Mouse (Mus musculus) layer of hippocampus, adult 8-10 months (tissue): ENCODE data around the gene Clcnkb. TPM values are rescaled to one million over a fixed set of nuclear protein-coding genes. Genes with fewer than 3 reads are reported as not detected.

ENCODE experiments used
- DNase-seq, 2 experiments: peaks; one replicate each; pipeline ENCODE4 v3.0.0; 2022; ENCODE audit warnings: low spot score in 2 of 2
- total RNA-seq, 4 experiments: library from RNA; stranded (reverse); gene quantifications; 2 replicates each; pipeline ENCODE4 v1.2.4; 2022

Gene Clcnkb
- total RNA-seq, 4 experiments from 2014 or later, result not detected

DNA sequence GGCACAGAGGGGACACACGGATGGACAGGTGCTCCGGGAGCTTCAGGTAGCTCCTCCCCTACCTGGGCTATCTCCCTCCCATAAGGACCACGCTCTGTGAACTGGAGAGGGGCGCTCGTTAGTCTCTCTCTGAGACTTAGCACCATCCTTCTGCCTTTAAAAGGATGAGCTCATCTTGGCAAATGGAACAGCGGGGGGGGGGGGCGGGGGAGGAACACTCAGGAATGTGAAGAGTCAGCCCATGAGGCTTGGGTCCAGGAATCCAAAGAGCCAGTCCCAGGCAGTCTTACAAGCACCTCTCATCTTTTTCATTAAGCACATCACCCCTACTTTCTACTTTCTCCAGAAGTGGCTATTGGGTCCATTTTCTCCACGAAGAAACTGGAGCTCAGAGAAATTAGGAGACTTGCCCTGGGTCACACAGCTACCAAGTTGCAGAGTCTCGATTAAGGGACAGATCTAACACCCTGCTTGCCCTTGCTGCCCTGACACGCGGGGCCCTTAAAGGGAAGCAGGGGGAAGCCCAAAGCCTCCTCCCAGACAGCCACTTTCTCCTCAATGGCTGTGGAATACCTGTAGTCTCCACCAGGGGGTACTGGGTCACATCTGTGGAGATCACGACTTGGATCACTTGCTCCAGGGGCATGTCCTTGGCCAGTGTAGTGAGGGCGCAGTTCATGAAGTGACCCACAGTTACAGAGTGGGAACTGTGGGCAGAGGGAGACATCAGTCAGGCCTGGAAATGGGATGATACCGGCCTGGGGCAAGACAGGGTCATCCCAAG is 9.1 kb downstream of the Clcnkb start:
- DNase-seq, result no peak

DNA sequence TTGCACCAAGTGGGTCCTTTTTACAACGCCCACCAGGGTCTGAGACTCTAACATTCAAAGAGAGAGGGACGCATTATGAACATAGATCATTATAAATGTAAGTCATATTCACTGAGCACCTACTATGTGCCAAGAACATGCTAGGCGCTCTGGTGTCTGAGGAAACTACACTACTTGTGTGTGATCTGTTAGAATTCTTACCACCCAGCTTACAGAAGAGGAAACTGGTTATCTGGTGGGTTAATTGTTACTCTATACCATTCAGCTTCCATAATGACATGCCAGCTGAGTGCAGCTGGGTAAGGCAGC is 10.5 kb downstream of the Clcnkb start:
- no peak for DNase-seq

DNA sequence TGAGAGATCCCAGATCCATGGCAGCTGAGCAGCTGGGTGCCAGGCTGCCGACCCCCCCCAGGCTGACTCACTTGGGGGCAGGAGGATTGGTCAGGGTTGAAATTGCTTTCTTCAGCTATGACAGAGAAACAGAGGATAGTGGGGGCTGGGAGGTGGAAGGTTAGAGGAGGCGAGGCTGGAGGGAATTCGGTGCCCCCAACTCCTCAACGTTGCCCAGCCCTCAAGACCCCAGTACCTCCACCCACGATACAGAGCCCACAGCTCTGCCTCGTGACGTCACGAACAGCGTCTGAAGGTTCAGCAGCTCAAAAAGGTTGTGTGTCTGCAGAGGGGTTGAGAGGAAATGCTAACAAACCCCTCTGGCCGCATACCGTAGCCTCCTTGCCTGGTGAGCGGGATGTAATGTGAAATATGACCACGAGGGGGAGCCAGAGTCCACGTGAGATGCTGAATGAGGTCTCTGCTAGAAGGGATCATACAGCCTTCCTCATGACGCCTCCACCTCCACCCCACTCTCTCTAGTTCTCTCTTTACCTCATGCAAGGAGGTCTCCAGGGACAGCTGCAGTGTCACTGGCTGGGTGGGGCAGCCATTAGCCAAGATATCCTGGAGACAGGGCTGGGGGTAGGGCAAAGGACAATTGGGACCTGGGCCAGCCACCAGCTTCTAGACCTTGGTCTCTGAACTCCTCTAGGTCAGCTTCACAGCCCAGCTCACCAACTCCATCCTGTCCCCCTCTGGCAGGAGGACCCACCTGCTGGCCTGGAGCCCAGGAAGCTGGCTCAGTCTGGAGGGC is 11.1 kb downstream of the Clcnkb start:
- peak; percentile 82 to 92 for DNase-seq

DNA sequence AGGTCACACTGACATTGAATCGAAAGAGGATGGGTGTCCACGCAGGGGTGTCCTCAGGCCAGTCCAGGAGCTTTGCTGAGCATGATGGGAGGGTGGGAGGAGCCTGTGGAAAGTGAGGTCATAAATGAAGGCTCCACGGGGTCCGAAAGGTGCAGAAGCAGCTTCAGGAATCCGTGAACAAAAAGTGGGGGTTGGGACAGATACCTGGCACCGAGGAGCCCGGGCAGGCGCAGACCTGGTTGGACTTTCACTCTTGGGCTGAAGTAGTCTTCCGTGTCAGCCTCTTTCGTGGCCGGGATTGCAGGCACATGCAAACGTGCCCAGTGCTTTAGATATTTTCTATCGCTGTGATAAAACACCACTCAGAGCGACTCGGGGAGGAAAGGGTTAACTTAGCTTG is 15.6 kb downstream of the Clcnkb start:
- no peak for DNase-seq

DNA sequence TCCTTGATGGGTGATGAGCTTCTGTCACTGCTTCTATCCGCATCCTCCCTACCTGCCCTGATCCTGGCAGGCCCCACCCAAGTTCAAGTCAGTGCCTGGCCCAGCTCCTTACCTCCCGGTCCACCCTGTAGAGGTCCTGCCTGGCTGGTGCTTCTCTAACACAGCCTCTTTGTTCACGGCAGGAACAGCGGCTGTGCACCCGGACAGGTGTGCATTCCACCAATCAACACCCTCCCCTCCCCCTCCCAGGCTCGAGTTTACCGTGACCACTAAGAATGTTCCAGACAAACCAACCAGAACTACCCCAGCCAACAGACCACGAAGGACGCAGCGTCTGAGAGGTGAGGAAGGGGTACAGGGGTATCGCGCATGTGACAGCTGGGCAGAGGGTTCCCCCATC is 17.3 kb downstream of the Clcnkb start, which contains the start of gene Clcnka:
TSS of gene Clcnka (minus strand) at position 180 of the 400 bp plus-strand sequence.
- no peak for DNase-seq

DNA sequence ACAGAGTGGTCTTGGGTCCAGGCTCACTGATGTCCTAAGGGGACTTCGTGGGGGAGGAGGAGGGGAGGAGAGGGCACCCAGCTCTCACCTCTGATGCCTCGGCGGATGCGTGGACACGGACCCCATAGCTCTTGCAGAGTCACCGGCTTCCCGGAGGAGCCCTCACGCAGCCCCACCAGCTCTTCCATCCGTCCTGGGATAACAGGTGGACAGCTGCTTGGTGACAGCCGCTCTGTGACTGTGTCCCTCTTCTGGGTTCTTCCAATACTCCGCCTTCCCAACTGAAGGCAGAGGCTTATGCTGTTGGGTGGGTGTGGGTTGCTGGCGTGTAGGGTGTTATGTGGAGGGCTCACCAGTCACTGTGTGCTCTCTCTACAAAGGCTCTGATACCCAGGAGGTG is 18.0 kb downstream of the Clcnkb start:
- no peak for DNase-seq

DNA sequence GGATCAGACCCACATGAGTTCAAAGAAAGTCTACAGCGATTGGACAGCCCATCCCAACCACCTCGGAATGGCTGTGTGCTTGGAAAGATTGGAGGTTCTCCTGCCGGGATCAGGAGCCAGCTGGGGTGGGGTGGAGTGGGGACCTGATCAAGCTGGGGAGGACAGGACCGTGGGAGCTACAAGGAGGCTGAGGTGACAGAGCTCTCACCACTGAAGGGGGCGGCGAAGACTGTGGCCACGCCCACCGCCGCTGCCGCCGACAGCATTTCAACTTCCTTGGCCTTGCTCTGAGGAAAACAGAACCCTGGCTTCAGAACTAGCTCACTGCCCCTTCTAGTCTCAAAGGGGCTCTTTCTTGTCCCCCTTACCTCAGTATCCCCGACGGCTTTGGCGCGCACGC is 21.1 kb downstream of the Clcnkb start:
- DNase-seq, result no peak

DNA sequence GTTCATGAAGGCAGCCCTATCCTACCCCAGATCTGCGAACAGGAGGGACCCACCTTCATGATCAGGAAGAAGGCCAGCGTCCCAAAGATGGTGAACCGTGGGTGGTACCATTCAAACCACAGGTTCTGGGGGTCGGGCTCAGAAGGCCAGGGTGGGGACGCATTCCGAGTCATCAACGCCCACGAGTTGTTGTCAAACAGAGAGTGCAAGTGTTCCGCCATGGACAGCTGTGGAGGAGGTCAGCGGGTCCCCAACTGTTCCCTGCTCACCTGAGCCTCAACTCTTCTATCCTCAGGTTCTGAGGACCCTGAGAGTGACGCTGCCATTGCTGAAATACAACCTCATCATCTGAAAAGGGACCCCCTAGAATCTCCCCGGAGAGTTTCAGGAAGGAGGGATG is 24.5 kb downstream of the Clcnkb start:
- no peak for DNase-seq

DNA sequence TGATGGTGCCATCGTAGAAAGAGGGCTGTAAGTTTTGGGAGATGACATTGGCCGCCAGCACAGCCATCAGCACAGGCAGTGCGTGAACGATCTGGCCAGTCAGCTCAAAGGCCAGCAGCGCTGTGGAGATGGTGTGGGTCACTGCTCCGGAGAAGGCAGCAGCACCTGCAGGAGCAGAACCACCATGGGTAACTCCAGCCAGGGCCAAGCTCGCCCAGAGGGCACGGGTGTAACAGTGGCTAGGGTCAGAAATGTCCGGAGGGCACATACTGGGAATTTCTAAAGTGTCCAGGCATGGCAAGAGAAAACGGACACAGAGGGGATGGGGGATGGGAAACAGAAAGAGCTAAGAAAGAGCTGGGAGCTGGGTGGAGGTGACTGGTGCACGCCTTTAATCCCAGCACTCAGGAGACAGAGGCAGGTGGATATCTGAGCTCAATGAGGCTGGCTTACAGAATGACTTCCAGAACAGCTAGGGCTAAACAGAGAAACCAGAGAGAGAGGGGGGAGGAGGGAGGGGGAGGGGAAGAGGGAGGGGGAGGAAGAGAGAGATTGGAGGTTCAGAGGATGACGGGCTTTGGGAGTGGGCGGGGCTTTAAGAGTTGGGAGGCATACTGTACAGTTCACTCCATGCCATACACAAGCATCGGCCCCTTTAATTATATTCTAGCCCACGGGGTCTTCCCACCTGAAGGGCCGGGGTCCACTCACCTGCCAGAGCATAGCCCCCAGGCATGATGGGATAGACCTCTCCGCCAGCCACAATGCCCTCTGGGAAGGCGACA is 26.3 kb downstream of the Clcnkb start:
- DNase-seq, result no peak

DNA sequence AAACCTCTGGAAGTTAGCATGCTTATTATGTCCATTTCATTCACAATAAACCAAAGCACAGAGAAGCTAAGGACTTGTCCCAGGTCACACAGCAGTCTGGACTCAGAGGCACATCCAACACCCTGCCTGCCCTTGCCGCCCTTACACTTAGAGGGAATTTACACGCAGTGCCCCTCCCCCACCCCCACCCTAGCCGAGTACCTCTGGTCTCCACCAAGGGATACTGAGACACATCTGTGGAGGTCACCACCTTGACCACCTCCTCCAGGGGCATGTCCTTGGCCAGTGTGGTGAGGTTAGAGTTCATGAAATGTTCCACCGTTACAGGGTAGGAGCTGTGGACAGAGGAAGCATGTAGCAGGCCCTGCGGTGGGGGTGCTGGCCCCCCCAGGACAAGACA is 27.9 kb downstream of the Clcnkb start:
- DNase-seq, result no peak

DNA sequence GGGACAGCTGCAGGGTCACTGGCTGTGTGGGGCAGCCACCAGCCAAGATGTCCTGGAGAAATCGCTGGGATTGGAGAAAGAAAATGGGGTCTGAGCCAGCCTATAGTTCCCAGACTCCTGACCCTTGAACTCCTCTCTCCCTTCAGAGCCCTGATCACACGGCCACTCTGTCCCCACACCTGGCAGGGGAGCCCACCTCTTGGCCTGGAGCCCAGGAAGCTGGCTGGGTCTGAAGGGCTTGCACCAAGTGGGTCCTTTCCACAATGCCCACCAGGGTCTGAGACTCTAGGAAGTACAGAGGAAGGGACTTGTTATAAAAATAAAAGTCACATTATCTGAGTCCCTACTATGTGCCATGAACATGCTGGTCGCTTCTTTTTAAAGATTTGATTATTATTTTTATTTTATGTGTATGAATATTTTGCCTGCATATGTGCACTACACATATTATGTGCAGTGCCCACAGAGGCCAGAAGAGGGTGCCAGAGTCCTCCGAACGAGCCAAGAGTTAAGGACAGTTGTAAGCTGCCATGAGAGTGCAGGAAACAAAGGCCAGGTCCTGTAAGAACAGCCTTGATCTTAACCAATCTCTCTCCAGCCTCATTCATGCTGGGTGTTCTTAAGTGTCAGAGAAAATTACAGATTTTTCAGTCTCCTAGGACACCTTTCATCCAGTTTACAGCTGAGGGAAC is 28.6 kb downstream of the Clcnkb start:
- DNase-seq, result peak in 1 of 2 experiments; percentile 66

DNA sequence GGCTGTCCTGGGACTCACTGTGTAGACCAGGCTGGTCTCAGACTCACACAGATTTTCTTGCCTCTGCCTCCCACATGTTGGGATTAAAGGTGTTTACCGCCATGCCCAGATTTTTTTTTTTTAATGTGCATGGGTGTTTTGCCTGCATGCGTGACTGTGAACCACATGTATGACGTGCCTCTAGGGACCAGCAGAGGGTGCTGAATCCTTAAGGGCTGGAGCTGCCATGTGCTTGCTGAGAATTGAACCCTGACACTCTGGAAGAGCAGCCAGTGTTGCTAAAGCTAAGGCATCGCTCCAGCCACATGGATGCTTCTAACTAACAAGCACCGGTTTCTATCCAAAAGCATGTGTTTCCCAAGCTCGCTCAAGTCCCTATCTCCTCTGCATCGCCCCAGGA is 29.7 kb downstream of the Clcnkb start:
- no peak for DNase-seq

DNA sequence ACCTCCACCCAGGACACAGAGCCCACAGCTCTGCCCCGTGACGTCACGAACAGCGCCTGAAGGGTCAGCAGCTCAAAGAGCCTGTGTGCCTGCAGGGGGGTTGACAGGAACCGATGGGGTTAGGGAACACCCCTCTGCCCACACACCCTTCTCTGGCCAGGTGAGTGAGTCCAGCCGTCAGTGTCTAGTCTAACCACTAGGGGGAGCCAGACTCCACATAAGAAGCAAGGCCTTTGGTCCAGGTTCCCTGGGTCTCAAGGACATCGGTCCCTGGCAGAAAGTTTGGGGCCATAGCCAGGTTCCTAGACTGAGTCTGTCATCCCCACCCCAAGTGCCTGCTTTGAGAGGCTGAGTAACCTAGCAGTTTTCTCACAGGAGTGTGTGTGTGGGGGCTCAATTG is 30.5 kb downstream of the Clcnkb start:
- no peak for DNase-seq

DNA sequence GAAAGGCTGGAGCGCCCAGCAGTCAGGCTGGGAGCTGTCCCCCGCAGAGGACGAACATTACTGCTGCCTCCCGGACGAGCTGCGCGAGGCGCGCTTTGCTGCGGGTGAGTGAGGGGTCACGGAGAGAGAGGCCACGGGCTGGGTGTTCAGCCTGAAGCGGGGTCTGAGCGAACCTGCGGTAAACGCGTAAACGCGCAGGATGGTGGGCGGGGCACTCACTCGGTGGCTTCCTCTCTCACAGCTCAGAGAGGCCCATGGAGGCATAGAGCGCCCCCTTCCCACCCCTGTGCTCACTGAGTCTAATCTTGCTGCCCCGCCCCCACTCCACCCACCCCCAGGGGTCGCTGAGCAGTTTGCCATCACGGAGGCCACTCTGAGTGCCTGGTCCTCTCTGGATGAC is 33.4 kb downstream of the Clcnkb start:
- no peak for DNase-seq

DNA sequence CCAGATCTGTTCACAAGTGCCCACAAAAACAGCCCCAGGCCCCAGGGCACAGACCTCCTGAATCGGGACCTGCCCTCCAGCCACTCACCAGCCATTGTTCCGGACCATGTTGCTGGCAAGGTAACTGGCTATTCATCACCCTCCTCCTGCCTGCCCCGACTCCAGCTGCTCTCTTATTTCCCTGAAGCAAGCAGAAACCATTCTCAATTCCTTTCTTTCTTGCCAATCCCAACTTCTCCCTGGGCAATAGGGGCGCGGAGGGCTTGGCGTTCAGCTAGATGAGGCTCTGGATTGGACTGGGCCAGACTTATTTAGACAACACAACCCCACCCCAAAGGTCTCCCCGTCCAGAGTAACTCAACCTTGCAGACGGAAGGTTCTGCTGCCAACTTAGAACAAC is 36.1 kb downstream of the Clcnkb start:
- no peak for DNase-seq

DNA sequence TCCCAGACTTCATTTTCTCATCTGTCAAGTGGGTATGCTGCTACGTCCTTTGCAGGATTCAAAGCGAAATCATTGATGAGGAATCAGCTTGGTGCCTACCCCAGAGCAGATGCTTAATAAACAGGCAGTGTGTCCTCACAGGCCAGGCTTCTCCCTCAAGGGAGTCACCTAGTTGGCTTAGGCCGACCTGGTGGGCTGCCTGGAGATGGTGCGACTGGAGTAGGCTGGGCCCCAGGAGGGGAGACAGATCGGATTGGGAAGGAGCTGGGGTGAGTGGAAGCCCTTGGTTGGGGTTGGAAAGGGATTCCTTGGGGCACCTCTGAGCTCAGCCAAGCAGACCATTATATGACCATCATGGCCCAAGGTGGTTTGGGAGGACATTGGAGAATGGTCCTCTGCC is 43.4 kb downstream of the Clcnkb start:
- no peak for DNase-seq

DNA sequence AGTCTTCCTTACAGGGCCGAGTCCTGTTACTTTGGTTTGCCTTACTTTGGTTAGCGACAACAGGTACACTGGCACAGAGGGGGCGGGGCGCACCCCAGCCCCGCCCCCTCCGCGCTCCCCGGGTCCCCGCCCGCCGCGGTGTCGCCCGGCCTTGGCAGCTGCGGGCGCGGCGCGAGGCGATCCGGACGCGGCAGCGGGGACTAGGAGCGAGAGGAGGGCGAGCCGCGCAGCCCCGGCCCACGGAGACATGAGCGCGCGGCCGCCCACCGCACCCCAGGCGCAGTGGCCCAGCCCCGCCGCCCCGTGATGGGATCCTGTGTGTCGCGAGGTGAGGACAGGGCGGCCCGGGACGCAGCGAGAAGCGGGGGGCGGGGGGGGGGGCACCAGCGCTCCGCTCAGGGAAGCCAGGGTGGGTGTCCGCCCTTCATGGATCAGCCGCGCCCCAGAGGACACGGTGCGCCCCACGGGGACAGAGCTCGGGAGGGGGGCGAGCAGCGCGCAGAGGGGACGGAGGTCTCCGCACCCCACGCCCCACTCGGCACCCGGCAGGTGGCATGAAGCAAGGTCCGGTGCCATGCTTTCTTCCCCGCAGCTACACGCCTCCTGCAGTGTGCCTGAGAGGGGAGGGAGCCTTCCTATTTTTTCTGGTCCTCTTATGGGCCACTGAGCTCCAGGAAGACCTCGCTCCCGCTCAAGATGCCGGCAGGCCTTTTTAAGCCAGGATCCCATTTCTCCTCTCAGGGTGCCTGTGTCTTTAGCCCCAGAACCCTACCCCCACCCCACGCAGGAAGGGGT is 47.6 kb downstream of the Clcnkb start, which contains the start of gene Fam131c:
TSS of gene Fam131c (plus strand) at position 224 of the 795 bp plus-strand sequence.
- no peak for DNase-seq

DNA sequence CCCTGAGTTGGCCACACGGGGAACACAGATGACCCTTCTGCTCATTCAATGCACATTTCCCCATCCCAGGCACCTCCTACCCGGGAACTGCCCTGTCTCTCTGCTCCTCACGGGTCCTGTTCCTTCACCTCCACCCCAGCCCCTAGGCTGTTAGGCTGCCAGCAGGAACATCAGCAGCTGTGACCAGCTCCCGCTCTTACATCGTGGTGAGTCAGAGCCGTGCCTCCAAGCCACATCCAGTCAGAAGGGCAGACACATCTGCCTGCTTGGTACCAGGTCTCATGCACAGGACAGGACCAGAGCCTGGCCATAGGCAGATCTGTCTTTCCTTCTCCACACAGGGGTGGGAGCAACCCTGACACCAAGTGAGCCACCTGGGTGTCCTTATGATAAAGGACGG is 49.9 kb downstream of the Clcnkb start:
- no peak for DNase-seq

DNA sequence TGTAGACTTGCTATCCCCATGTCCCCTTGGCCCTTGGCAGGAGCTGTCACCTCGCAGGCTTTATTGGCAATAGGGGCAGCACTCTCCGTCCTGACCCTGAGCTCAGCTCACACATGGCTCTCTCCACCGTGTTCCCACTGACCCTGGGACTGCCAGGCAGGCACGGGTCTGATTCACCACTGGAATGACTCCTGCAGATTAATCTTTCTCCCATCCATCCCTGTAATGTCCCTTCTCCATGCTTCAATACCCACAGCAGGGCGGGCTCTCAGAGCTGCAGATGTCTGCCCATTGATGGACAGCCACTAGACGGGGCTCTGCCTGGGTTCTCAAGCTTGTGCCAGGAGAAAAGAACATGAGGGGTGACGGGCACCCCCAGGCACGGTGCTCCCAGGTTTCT is 50.7 kb downstream of the Clcnkb start:
- DNase-seq, result no peak

DNA sequence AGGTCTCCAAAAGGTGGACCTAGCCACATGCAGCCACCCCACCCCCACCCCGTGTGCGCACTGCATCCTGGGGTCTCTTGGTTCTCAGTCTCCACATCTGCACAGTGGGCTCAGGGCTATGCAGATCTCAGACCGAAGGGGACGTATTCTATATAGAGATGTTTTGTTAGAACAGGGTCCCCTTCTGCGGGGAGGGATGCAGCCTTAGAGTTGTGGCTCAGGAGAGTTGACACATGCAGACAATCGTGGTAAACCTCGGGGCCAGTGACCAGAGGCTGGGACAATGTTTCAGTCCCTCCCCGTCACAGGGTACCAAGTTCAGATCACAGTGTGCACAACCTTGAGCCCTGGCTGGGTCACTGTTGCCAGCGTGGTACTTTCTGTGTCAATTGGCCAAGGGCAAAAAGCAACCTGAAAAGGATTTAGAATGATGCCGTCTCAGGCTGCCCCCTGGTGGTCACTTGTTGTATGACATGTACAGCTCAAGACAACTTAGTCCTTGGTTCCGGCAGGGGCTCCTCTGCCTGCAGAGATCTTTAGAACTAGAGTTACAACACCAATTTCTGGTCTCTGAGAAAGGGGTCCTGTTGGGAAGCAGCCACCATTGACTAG is 52.8 kb downstream of the Clcnkb start:
- peak; percentile 29 to 80 for DNase-seq
